Mouse (Mus musculus): ENCODE measurements around the gene Nfe2.

GRCm38 (mm10) chr15:103303916-103304615 lies 45.9 kb upstream of the Nfe2 start:
- TF ChIP-seq GATA1 (IDR thresholded peaks at IDR 0.05; ENCODE audit: borderline replicate concordance, low read length) (no peak), FLI1 (IDR thresholded peaks at IDR 0.05; ENCODE audit: low read length) (no peak)
